Mouse (Mus musculus): Measurements from ENCODE around the gene Ank2. TPM values are rescaled to one million over a fixed set of nuclear protein-coding genes. Genes with fewer than 3 reads are reported as not detected.

Ank2 gene
- total RNA-seq, 2 experiments from 2014 or later = 299 to 338 TPM

- intact Hi-C loops (cut with DNase I) = no loop called here
- no peak for DNase-seq (ENCODE audit: low spot score)
Measured at GRCm38 (mm10) chr3:127310079-127310478, 189.1 kb downstream of the Ank2 start.

- no peak for DNase-seq (ENCODE audit: low spot score)
- intact Hi-C loops (cut with DNase I) = loop anchor here (10.0 kb wide), 1 partner anchor 119 kb away; no protein-coding TSS in a partner anchor
Measured at GRCm38 (mm10) chr3:127303957-127304553, 195.1 kb downstream of the Ank2 start.

- DNase-seq (ENCODE audit: low spot score) = no peak
- intact Hi-C loops (cut with DNase I) = loop anchor here (10.0 kb wide), 1 partner anchor 118 kb away; no protein-coding TSS in a partner anchor
Measured at GRCm38 (mm10) chr3:127303041-127303440, 196.1 kb downstream of the Ank2 start.

GRCm38 (mm10) chr3:127300790-127301189 is 198.4 kb downstream of the Ank2 start:
- intact Hi-C loops (cut with DNase I) = loop anchor here (10.0 kb wide), 1 partner anchor 116 kb away; no protein-coding TSS in a partner anchor
- DNase-seq (ENCODE audit: low spot score) = no peak

- intact Hi-C loops (cut with DNase I) = no loop called here
- no peak for DNase-seq (ENCODE audit: low spot score)
Measured at GRCm38 (mm10) chr3:127295921-127296320, 203.2 kb downstream of the Ank2 start.

- no peak for DNase-seq (ENCODE audit: low spot score)
- intact Hi-C loops (cut with DNase I) = no loop called here
Measured at GRCm38 (mm10) chr3:127294610-127295349, 204.4 kb downstream of the Ank2 start.

- no peak for DNase-seq (ENCODE audit: low spot score)
- intact Hi-C loops (cut with DNase I) = no loop called here
Measured at GRCm38 (mm10) chr3:127294079-127294478, 205.1 kb downstream of the Ank2 start.

GRCm38 (mm10) chr3:127293479-127293874 is 205.7 kb downstream of the Ank2 start:
- DNase-seq (ENCODE audit: low spot score) = no peak
- intact Hi-C loops (cut with DNase I) = no loop called here

- no peak for DNase-seq (ENCODE audit: low spot score)
- intact Hi-C loops (cut with DNase I) = no loop called here
Measured at GRCm38 (mm10) chr3:127292864-127293478, 206.2 kb downstream of the Ank2 start.

GRCm38 (mm10) chr3:127282277-127282676 is 216.9 kb downstream of the Ank2 start:
- intact Hi-C loops (cut with DNase I) = no loop called here
- DNase-seq (ENCODE audit: low spot score) = no peak

GRCm38 (mm10) chr3:127281390-127281789 is 217.8 kb downstream of the Ank2 start:
- intact Hi-C loops (cut with DNase I) = no loop called here
- DNase-seq (ENCODE audit: low spot score) = no peak

- intact Hi-C loops (cut with DNase I) = no loop called here
- DNase-seq (ENCODE audit: low spot score) = no peak
Measured at GRCm38 (mm10) chr3:127280376-127280775, 218.8 kb downstream of the Ank2 start.

GRCm38 (mm10) chr3:127275953-127276352 is 223.2 kb downstream of the Ank2 start:
- DNase-seq (ENCODE audit: low spot score) = no peak
- intact Hi-C loops (cut with DNase I) = no loop called here

GRCm38 (mm10) chr3:127272801-127273200 is 226.3 kb downstream of the Ank2 start:
- intact Hi-C loops (cut with DNase I) = no loop called here
- no peak for DNase-seq (ENCODE audit: low spot score)

- intact Hi-C loops (cut with DNase I) = no loop called here
- DNase-seq (ENCODE audit: low spot score) = no peak
Measured at GRCm38 (mm10) chr3:127269616-127270015, 229.5 kb downstream of the Ank2 start.

- intact Hi-C loops (cut with DNase I) = no loop called here
- no peak for DNase-seq (ENCODE audit: low spot score)
Measured at GRCm38 (mm10) chr3:127267846-127268245, 231.3 kb downstream of the Ank2 start.

GRCm38 (mm10) chr3:127265732-127266131 is 233.4 kb downstream of the Ank2 start:
- DNase-seq (ENCODE audit: low spot score) = no peak
- intact Hi-C loops (cut with DNase I) = no loop called here

- intact Hi-C loops (cut with DNase I) = no loop called here
Measured at GRCm38 (mm10) chr3:127265182-127265581, 234.0 kb downstream of the Ank2 start.

GRCm38 (mm10) chr3:127260786-127261166 is 238.4 kb downstream of the Ank2 start:
- intact Hi-C loops (cut with DNase I) = no loop called here

More at GRCm38 (mm10) chr3:127265182-127265581, 234.0 kb downstream of the Ank2 start:
- DNase-seq (ENCODE audit: low spot score) = no peak

GRCm38 (mm10) chr3:127260007-127260785 is 239.0 kb downstream of the Ank2 start:
- no peak for DNase-seq (ENCODE audit: low spot score)
- intact Hi-C loops (cut with DNase I) = no loop called here

More at GRCm38 (mm10) chr3:127260786-127261166, 238.4 kb downstream of the Ank2 start:
- DNase-seq (ENCODE audit: low spot score) = no peak

Measured in heart, postnatal 25 days (tissue).